In the genomic region with DNA sequence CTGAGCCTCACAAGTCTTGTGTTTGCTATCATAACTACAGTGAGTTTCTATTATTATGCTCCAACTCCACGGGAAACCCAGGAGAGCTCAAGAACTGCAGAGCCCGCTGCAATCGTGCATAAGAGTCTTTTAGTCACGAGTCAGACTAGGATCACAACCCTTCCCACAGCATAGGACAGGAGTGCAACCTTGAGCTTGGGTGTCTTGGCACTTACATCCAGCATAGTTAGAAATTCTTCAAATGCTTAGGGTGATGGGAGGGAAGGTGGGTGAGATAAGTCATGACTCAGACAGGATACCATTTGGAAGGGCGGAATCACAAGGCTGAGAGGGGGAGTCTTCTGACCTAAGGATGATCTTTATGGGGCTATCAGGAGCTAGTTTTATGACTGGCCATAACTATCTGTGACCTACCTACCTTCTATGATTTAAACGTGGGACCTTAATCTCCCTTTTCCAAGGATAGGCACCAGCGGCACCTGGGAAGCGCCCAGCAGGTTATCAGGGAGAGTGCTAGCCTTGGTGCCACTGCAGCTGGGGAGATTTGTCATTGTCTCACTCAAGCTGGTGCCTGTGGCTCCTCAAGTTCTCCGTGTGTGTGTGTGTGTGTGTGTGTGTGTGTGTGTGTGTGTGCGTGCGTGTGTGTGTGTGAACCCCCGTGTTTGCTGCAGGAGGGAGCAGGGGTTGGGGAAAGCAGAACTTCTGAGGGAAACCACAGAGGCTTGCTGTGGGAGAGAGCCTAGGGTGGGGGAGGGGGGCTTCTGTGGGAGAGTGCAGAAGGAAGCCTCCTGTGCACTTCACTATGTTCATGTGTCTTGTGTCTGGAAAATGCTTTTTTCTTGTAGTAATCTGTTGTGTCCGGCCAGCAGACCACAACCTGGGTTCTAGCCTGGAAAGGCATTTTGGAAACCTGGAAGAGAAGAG, we compare ENCODE assay signal across 8 mouse cellular contexts. TPM values are rescaled to one million over a fixed set of nuclear protein-coding genes. Genes with fewer than 3 reads are reported as not detected.
DNase-seq lines count a peak whose midpoint lies in the region; ATAC-seq lines count a peak whose summit lies in the region.

No protein-coding gene starts in this region.

- WGBS in midbrain, embryonic 16.5 days: 30% methylated on average over 13 of the region's 13 CpGs

- no peaks in the 10 kb centered on the region for H3K36me3 ChIP-seq in midbrain, embryonic 16.5 days (ENCODE audit: control insufficient read depth, insufficient read depth, low read length)

- no peak overlapping the region for H3K27ac ChIP-seq in midbrain, embryonic 16.5 days (ENCODE audit: low read length)

- H3K27me3 ChIP-seq in midbrain, embryonic 16.5 days (ENCODE audit: control insufficient read depth, insufficient read depth, low read depth, low read length): no peaks in the 10 kb centered on the region

- DNase-seq in kidney, postnatal 4 days: peak; percentile 37 to 40
- DNase-seq in kidney, postnatal 14 days: no peak
- peak; percentile 38 for DNase-seq in T-cell, adult 2 months (ENCODE audit: low spot score)
- no peak for DNase-seq in cerebellum, adult 11 months
- no peak for DNase-seq in ovary, adult 18-20 months (ENCODE audit: low spot score)
- no peak for DNase-seq in spleen, postnatal 10 days (ENCODE audit: low spot score in 2 of 2)

- peak; percentile 96 to 99 for ATAC-seq in hematopoietic stem cell, adult 5-6 weeks (replicated peaks in 1 of 2; ENCODE audit: insufficient read depth in 1 of 2, low FRiP score in 2 of 2, low TSS enrichment in 1 of 2, low read depth in 1 of 2, poor library complexity in 2 of 2, severe bottlenecking in 2 of 2)
- ATAC-seq in midbrain, embryonic 16.5 days: 0 out of 2 replicates have a peak, but pooled peaks have one; percentile 50

- H3K9ac ChIP-seq in midbrain, embryonic 16.5 days (ENCODE audit: low read depth, low read length): no peak overlapping the region

- 0 out of 2 replicates have a peak overlapping the region, but pooled peaks have one; percentile 12 for H3K4me3 ChIP-seq in midbrain, embryonic 16.5 days (ENCODE audit: low read depth, low read length)

- H3K4me1 ChIP-seq in midbrain, embryonic 16.5 days (ENCODE audit: control insufficient read depth, insufficient read depth, low read length): no peaks in the 10 kb centered on the region

- peak overlapping the region; percentile 45 for H3K4me2 ChIP-seq in midbrain, embryonic 16.5 days (ENCODE audit: low read length)

- H3K9me3 ChIP-seq in midbrain, embryonic 16.5 days (replicated peaks; ENCODE audit: control insufficient read depth, low read length, poor library complexity, severe bottlenecking): no peaks in the 10 kb centered on the region

RNA-seq across cellular contexts. Expression of gene Ccdc171, which starts 42.1 kb away (rescaled TPM):
- 21.8 and 30.6 TPM in 2 replicates for total RNA-seq in hematopoietic stem cell, adult 5-6 weeks (2017)
- 3.5 TPM in 2 replicates for polyA plus RNA-seq in midbrain, embryonic 16.5 days (2015; fragmentation: Nextera tagmentation; extraction: Ambion mirVana)

Comparison
In these comparisons a context has a peak if more than half of its experiments do, and no peak if none do; other contexts are left out.
1. DNase-seq: peak in kidney, postnatal 4 days (2 of 2) and T-cell, adult 2 months (single experiment); none in kidney, postnatal 14 days (single experiment), cerebellum, adult 11 months (single experiment), ovary, adult 18-20 months (single experiment) and spleen, postnatal 10 days (0 of 2).